Mouse (Mus musculus): Measurements from ENCODE around the gene Pcdh15.
A peak's percentile ranks its signal among the peaks of the same experiment; 100 is the strongest.

Gene Pcdh15

DNA sequence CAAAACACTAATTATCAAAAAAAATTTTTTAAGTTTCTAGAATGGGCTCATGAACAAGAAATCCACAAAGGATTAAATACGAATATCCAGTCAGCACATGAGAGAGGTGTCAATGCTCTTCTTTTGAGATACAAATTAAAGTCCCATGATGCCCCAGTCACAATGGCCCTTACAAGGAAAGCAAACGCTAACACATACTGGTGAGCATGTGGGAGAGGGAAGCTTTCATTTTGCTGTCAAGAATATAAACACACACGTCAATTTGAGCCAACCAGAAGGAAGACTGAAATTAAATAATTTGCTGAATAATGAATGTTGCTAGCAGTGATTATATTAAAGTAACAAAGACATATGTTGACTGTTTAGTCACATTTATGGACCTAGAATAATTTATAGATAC is 1470.5 kb downstream of the Pcdh15 start:
- no peak for DNase-seq (ENCODE audit: low read depth)

DNA sequence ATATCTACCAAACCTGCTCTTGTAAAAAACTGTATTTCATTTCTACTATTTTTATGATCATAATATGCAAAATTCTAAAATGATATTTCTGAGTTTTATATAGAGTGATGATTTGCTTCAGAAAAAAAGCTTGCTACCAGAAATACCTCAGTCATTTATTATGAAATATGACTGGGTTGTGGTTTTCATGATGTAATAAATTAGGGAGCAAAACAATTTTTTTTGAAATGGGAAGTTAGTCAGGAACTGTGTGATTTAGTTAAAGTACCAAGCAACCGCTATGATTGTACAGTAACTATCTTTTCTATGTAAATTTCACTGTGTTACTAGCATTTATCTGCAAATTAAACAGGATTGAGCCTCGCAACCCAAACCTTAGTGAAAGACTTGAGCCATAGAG is 1480.8 kb downstream of the Pcdh15 start:
- no peak for DNase-seq (ENCODE audit: low read depth)

DNA sequence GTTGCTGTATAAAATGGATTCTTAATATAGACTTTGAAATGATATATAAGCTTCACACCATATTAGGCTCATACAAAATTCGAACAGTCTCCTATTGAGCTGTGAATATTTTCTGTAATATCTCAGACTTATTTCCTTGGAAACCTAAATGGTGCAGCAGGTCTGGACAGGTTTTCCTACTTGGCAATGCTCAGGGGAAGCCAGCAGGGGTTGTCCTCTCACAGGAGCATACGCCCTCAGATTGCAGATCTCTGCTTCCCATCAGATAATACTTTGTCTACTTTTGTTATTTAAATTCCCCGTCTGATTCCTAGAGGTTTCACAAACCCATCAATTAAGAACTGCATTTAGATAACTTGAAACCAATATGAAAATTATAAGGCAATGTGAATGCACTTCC is 1492.7 kb downstream of the Pcdh15 start:
- no peak for DNase-seq (ENCODE audit: low read depth)

DNA sequence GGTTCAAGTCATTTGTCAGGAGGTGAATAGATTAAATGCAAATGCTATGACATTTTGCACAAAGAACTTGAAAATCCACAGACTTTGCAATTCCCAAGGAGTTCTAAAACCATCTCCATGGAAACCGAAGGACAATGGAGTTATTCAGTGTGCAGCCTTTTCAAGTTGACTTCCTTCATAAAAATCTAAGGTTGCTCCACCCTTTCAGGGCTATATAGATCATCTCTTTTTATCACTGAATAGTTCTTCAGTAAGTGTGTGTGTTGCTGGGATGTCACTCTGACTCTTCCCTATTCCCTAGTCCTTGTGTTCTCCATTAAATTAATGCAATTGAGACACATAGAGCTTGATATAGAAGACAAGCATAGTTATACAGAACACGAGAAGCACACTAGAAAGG is 1508.5 kb downstream of the Pcdh15 start:
- DNase-seq (ENCODE audit: low read depth) = no peak

DNA sequence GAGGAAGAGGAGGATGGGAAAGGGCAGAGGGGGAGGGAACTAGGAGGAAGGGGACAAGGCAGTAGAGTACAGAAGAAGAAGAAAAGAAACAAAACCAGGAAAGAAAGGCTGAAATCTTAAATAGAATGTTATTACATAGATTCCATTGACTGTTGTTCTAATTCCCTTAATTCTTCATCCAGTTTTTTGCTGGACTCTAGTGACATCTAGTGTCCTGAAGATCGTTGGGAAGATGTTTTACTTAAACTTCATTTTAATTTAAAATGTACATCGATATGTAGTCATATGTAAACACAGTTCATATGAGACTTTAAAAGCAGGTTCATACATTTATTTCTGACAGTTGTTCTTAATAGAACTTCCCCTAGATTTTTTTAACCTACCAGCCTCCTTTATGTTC is 1522.7 kb downstream of the Pcdh15 start:
- DNase-seq (ENCODE audit: low read depth) = no peak

DNA sequence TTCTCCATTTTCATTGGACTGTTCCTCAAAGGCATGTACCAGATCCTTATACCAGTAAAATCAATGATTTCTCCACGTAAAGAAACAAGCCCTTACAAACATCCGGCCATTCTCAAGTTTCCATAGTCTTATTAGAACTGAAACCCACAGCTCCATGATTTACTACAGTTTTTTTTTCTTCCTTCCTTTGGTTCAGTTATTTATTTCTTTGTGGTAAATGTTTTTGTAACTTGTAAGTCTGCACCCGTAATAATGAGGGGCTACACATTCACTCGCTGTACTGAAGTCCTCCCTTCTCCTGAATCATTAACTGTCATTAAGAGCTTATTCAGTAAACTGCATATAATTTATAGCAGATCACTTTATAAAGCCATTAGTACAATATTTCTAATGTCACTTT is 1526.6 kb downstream of the Pcdh15 start:
- no peak for DNase-seq (ENCODE audit: low read depth)

DNA sequence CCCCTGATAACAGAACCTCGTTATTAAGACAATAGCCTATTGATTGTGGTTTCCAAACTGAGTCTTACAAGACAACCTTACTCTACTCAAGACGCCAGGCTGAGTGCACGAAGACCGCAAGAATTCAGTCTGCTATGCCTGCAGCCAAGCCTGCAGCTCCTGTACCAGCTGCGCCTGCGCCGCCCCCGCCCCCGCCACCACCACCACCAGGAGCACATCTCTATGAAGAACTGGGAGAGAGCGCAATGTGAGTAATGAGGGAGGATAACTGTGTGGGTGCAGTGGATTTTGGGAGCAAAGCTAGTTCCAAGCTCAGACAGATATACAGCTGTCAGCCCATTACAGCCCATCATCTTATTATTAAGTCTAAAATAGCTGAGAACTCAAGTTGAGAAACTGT is 1527.5 kb downstream of the Pcdh15 start:
- DNase-seq (ENCODE audit: low read depth) = no peak

DNA sequence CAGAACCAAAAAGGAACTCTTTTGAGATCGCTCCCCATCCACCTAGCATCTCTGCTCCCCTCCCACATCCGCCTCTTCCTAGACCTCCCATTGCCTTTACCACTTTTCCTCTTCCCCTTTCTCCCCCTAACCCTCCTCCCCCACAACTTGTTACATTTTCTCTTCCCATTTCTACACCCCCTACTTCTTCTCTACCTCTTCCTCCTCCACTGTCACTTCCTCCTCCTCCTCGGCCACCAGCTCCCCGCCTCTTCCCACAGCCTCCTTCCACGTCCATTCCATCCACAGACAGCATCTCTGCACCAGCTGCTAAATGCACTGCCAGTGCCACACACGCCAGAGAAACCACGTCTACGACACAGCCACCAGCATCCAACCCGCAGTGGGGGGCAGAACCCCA is 1532.2 kb downstream of the Pcdh15 start:
- no peak for DNase-seq (ENCODE audit: low read depth)

DNA sequence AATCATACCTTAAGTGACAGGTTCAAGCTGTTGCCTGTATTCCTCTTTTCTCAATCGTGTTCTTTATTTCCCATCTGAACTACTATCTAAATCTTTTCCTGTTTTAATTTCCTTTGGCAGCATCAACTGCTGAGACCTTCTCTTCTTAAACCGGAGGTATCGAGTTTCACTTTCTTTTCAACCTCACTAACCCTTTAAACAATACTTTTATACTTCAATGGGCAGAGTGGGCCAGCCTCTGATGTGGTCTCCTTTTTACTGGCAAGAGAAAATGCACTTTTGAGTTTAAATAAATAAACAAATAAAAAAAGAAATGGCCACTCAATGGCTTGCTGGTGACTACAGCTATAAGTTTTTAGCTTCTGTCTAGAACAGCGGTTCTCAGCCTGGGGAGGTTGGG is 1537.9 kb downstream of the Pcdh15 start:
- DNase-seq (ENCODE audit: low read depth) = no peak

DNA sequence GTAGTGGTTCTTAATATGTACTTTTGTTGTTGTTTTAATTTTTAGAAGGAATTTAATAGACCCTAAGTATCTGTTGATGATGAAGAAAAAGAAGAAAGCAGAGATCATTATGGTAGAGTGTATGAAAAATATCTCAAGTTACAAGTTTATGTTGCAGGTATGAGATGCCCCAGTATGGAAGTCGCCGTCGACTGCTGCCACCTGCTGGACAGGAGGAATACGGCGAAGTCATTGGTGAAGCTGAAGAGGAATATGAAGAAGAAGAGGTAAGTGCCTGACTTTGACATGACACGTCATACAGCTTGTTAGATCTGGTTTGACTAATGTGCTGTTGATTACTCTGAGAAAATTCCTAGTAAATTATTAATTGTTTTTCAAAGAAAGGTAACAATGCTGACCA is 1543.0 kb downstream of the Pcdh15 start:
- peak; percentile 1 for DNase-seq (ENCODE audit: low read depth)

DNA sequence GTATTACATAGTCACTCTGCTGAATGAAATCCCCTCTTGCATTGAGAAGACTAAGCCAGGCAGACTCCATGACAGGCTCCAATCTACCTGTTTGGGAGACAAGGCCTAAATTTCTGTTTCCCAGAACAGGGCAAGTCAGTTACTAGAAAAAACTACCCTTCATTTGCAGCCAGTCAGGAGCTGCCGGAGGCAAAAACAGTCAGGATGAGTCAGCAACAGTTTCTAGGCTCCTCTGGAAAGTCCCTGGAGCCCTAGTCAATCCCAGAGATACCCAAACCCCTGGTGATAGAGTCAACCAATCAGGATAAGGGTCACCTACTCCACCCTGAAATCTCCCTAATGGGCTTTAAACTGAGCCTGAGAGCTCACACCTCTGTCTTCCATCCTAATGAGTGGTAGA is 1564.0 kb downstream of the Pcdh15 start:
- DNase-seq (ENCODE audit: low read depth) = no peak

DNA sequence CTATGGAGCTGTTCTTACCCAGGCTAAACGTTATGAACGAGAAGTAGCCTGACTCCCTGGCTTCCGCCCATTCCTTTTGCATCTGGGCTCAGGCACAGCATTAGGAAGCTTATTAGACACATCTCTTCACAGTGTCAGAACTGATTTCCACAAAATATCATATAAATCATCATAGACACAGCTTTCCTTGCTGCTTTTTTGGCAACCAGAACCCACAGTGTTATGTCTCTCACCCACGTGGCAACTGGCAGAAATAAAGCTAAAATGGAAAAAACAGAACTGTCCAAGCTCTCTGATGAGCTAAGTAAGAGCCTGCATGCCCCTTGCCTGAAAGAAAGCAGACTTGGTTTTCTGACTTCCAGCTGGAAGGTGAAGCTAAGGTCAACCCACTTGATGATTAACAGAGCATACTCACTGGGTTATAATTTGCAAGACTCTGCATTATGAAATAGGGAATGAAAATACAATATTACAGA is 1580.9 kb downstream of the Pcdh15 start:
- no peak for DNase-seq (ENCODE audit: low read depth)

DNA sequence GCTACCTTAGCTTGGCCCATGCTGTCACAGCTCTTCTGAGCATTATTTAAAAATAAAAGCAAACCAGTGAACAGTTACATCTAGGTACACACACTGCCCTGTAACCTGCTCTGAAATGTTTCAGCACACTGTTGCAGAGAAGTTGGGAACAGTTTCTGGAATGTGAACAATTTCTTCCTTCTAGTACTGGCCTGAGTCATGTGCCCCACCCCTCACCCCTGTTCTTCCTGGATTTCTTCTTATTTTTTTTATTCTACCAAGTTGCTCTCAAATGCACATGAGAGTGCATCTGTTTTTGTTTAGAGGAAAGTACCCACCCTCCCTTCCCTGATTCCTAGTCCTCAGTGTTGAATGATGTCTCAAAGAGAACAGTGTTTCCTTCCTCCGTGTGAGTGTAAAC is 1581.4 kb downstream of the Pcdh15 start:
- no peak for DNase-seq (ENCODE audit: low read depth)

Data from naive thymus-derived CD4-positive, alpha-beta T cell, adult 2 months (primary cell).